Mouse (Mus musculus) midbrain, embryonic 16.5 days (tissue): ENCODE data around the gene Neo1. TPM values are rescaled to one million over a fixed set of nuclear protein-coding genes. Genes with fewer than 3 reads are reported as not detected.

Source experiments
- polyA plus RNA-seq: library from polyadenylated mRNA; unstranded; fragments of >200 nt; fragmentation: Nextera tagmentation; extraction: Ambion mirVana; gene quantifications from 2 replicates; pipeline ENCODE4 v1.2.1, GENCODE M21; 2015

The Neo1 gene
- polyA plus RNA-seq, 1 experiment from 2014 or later, result 48.6 TPM

Other genes with a start within 250 kb of the Neo1 start
- 3.0 and 3.5 TPM in 2 replicates for gene Hcn4, start 213.0 kb downstream of the Neo1 start, polyA plus RNA-seq